Mouse (Mus musculus): ENCODE measurements around the gene Trp53rka.

GRCm38 (mm10) chr2:165512870-165513600 lies 19.9 kb upstream of the Trp53rka start:
- no peak for TF ChIP-seq CTCF (IDR thresholded peaks at IDR 0.05; ENCODE audit: control insufficient read depth, insufficient read depth, insufficient read length)
- no peak for TF ChIP-seq MYOG (IDR thresholded peaks at IDR 0.05; ENCODE audit: control insufficient read depth, extremely low read depth, insufficient read length)
- TF ChIP-seq USF1 (IDR thresholded peaks at IDR 0.05; ENCODE audit: low read depth): no peak
- no peak for TF ChIP-seq MAX (IDR thresholded peaks at IDR 0.05)

All from C2C12 (cell line).